Mouse (Mus musculus) adipose tissue, adult 10 weeks (tissue): ENCODE measurements around the gene Vps45. TPM values are rescaled to one million over a fixed set of nuclear protein-coding genes. Genes with fewer than 3 reads are reported as not detected.

Experiments
- polyA plus RNA-seq: library from polyadenylated mRNA; stranded (reverse); fragments of 350-450 nt; fragmentation: Illumina TruSeq; extraction: RNeasy Lipid Tissue Mini Kit (QIAGEN cat#74804); gene quantifications from one replicate; pipeline ENCODE4 v1.2.3, GENCODE M21; 2014; ENCODE audit warnings: low read depth, low replicate concordance

Gene Vps45
- polyA plus RNA-seq, result 22.3 TPM

DNA sequence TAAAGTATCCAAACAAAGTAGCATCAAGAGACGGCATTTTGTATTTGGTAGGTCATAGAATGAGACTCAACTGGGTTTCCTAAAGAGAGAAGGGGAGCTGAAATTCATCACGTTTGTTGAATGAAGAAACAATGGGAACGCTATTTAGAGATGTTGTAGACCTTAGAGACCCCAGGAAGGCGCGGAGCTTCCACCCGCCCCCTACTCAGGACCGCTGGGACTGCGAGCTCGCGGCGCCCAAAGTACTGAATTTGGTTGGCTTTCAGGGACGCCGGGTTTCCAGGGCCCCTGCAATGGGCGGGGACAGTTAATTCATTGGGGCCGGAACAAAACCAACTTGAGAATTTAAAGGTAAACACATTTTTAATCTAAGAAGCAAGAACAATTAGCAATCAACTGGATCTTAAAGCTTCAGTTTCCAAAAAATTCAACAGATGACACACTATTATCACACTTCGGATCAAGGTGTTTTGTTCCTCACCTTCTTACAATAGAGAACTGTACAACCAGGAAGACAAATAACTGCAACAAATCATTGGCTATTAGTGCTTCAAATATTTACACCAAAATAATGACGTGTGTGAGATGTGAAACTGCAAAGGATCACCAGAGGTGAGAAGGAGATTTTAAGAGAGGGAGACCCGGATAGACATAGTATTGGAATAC lies at the start of gene Vps45:
TSS of gene Vps45 (minus strand) at position 236 of the 666 bp plus-strand sequence.

GRCm38 (mm10) chr3:96104261-96105065 lies 46.2 kb upstream of the Vps45 start, which contains the start of gene Otud7b:
Gene Otud7b, plus strand, starts transcription at chr3:96104527.

DNA sequence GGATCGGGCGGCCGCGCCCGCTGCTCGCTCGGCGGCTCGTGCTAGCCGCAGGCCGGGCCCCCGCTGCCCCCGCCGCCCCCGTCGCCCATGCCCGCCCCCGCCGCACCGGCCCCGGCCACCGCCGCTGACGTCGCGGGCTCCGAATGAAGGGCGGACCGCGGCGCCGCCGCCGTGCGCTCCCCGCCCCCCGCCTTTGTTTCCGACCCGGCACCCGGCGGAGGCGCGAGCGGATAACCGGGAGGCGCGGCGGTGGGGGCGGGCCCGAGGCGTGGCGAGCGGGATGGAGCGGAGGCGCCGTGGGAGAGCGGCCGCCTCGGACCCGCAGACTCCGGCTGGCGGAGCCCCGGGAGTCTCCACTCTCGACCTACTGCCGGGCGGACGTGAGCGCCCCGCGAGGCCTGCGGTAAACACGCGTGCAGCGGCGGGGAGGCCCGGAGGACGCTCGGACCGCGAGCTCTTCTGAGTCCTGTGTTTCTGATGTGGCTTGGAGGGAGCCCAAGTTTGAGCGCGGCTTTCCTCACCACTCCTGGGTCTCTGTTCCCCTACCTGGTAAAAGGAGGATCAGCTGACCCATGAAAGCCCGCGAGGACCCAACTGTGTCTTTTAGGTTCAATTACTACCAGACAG lies 62.4 kb downstream of the Vps45 start, which contains the start of gene Plekho1:
TSS of gene Plekho1 (minus strand) at position 200 of the 627 bp plus-strand sequence.

Other genes starting within 250 kb of the Vps45 start
- gene Rprd2, start 239.6 kb downstream of the Vps45 start, polyA plus RNA-seq, result 14.7 TPM
- 21.5 TPM for gene Prpf3, start 202.6 kb downstream of the Vps45 start, polyA plus RNA-seq
- gene Mrps21, start 186.9 kb downstream of the Vps45 start, polyA plus RNA-seq, result 187 TPM
- 6.3 TPM for gene Ciart, start 176.2 kb downstream of the Vps45 start, polyA plus RNA-seq
- gene BC028528, start 166.5 kb downstream of the Vps45 start, polyA plus RNA-seq, result 15.0 TPM
- 90.6 TPM for gene Aph1a, start 164.5 kb downstream of the Vps45 start, polyA plus RNA-seq
- gene Car14, start 153.8 kb downstream of the Vps45 start, polyA plus RNA-seq, result 9.0 TPM
- 50.3 TPM for gene Anp32e, start 129.2 kb downstream of the Vps45 start, polyA plus RNA-seq
- 31.8 TPM for gene Plekho1, start 62.5 kb downstream of the Vps45 start, polyA plus RNA-seq
- gene Otud7b, start 46.1 kb upstream of the Vps45 start, polyA plus RNA-seq, result 16.0 TPM
- 14.9 TPM for gene Mtmr11, start 103.5 kb upstream of the Vps45 start, polyA plus RNA-seq
- 39.2 TPM for gene Sf3b4, start 113.9 kb upstream of the Vps45 start, polyA plus RNA-seq
- 2.5 TPM for gene Sv2a, start 122.7 kb upstream of the Vps45 start, polyA plus RNA-seq
- gene Bola1, start 161.2 kb upstream of the Vps45 start, polyA plus RNA-seq, result 37.5 TPM
- not detected for gene Hist2h2ab, start 161.4 kb upstream of the Vps45 start, polyA plus RNA-seq
- gene Hist2h2ac, start 162.4 kb upstream of the Vps45 start, polyA plus RNA-seq, result not detected
- gene Hist2h2be, start 162.7 kb upstream of the Vps45 start, polyA plus RNA-seq, result 14.6 TPM
- gene Hist2h3c2, start 180.7 kb upstream of the Vps45 start, polyA plus RNA-seq, result 4.2 TPM
- gene Hist2h2aa2, start 181.8 kb upstream of the Vps45 start, polyA plus RNA-seq, result 306 TPM
- gene Hist2h2aa1, start 187.0 kb upstream of the Vps45 start, polyA plus RNA-seq, result 88.6 TPM
- not detected for gene Hist2h3c1, start 188.2 kb upstream of the Vps45 start, polyA plus RNA-seq
- gene Hist2h4, start 204.8 kb upstream of the Vps45 start, polyA plus RNA-seq, result 3.0 TPM
- not detected for gene Hist2h3b, start 210.2 kb upstream of the Vps45 start, polyA plus RNA-seq
- gene Hist2h2bb, start 211.3 kb upstream of the Vps45 start, polyA plus RNA-seq, result not detected
- gene Fcgr1, start 235.5 kb upstream of the Vps45 start, polyA plus RNA-seq, result 3.9 TPM